Mouse (Mus musculus) hindbrain, embryonic 11.5 days (tissue): ENCODE data around the gene Serpina3i. TPM values are rescaled to one million over a fixed set of nuclear protein-coding genes. Genes with fewer than 3 reads are reported as not detected.
"Not testable (repeated sequence)": the region's sequence is repeated elsewhere in the genome, so short reads cannot be mapped to it uniquely, and the experiment has no call there.

Experiments
- ATAC-seq: fragments of 200-750 bp; cut with Nextera tagmentation; 2 replicates; pipeline ENCODE4 v1.8.0; 2017; ENCODE audit warnings: mild to moderate bottlenecking, moderate TSS enrichment, moderate library complexity; ENCODE audit not compliant: low FRiP score
- DNase-seq: peaks from one replicate; pipeline ENCODE4 v3.0.0-alpha.2; 2015; ENCODE audit warnings: low spot score
- H3K27ac ChIP-seq: fragments of 300-500 bp; sonication (generic); 2 replicates; pipeline ENCODE4 v1.5.1; 2014; ENCODE audit warnings: mild to moderate bottlenecking, low read depth, low read length
- H3K27me3 ChIP-seq: fragments of 300-500 bp; sonication (generic); 2 replicates; pipeline ENCODE4 v1.6.1; 2014; ENCODE audit warnings: mild to moderate bottlenecking, low read length, moderate library complexity, mixed read lengths; ENCODE audit not compliant: control insufficient read depth, insufficient read depth
- H3K36me3 ChIP-seq: fragments of 300-500 bp; sonication (generic); 2 replicates; pipeline ENCODE4 v1.6.1; 2014; ENCODE audit warnings: mild to moderate bottlenecking, low read length, moderate library complexity, mixed read lengths; ENCODE audit not compliant: control insufficient read depth, insufficient read depth
- H3K4me1 ChIP-seq: fragments of 300-500 bp; sonication (generic); replicated peaks from 2 replicates; pipeline ENCODE4 v1.6.1; 2014; ENCODE audit warnings: low read length, mixed read lengths; ENCODE audit not compliant: control insufficient read depth, insufficient read depth
- H3K4me2 ChIP-seq: fragments of 300-500 bp; sonication (generic); replicated peaks from 2 replicates; pipeline ENCODE4 v1.6.1; 2014; ENCODE audit warnings: mild to moderate bottlenecking, low read depth, low read length
- H3K4me3 ChIP-seq: fragments of 300-500 bp; sonication (generic); 2 replicates; pipeline ENCODE4 v1.5.1; 2014; ENCODE audit warnings: low read depth, low read length
- H3K9ac ChIP-seq: fragments of 300-500 bp; sonication (generic); 2 replicates; pipeline ENCODE4 v1.6.1; 2014; ENCODE audit warnings: low read depth, low read length
- H3K9me3 ChIP-seq: fragments of 300-500 bp; sonication (generic); 2 replicates; pipeline ENCODE4 v1.6.1; 2016; ENCODE audit warnings: low read length; ENCODE audit not compliant: control insufficient read depth
- WGBS: fragments of 180-500 bp; shearing (Covaris S2); extraction: QIAGEN DNeasy Blood & Tissue Kit; methylation state at CpG from one replicate; pipeline ENCODE4 v1.1.7; 2014; 5-methylcytosine and 5-hydroxymethylcytosine counted together
- polyA plus RNA-seq: library from polyadenylated mRNA; unstranded; fragments of >200 nt; fragmentation: Nextera tagmentation; extraction: Ambion mirVana; gene quantifications from 2 replicates; pipeline ENCODE4 v1.2.1, GENCODE M21; 2014

Gene Serpina3i
- polyA plus RNA-seq, 1 experiment from 2014 or later: not detected

- ATAC-seq, DNase-seq, H3K36me3 ChIP-seq, H3K4me1 ChIP-seq, H3K27ac ChIP-seq, H3K4me2 ChIP-seq, H3K27me3 ChIP-seq, H3K9me3 ChIP-seq, H3K4me3 ChIP-seq, H3K9ac ChIP-seq: not testable (repeated sequence)
- 79% methylated on average over 1 of the region's 1 CpGs for WGBS
These were observed 24.9 kb upstream of the Serpina3i start for GRCm38 (mm10) chr12:104238048-104238447.

GRCm38 (mm10) chr12:104243307-104243706 lies 19.6 kb upstream of the Serpina3i start:
- ATAC-seq (no peak), DNase-seq (no peak)
- Histone ChIP-seq H3K36me3 (no peaks in the 10 kb centered on the region), H3K9ac (no peak overlapping the region), H3K4me3 (no peak overlapping the region), H3K4me2 (no peak overlapping the region), H3K27ac (no peak overlapping the region), H3K27me3 (no peaks in the 10 kb centered on the region), H3K9me3 (no peaks in the 10 kb centered on the region), H3K4me1 (no peaks in the 10 kb centered on the region)

- Histone ChIP-seq H3K36me3 (no peaks in the 10 kb centered on the region), H3K4me1 (no peaks in the 10 kb centered on the region), H3K4me3 (no peak overlapping the region), H3K27me3 (no peaks in the 10 kb centered on the region), H3K9ac (no peak overlapping the region), H3K4me2 (no peak overlapping the region), H3K27ac (no peak overlapping the region), H3K9me3 (no peaks in the 10 kb centered on the region)
- no peak for ATAC-seq
- WGBS: 73% methylated on average over 1 of the region's 1 CpGs
- no peak for DNase-seq
These were observed 17.8 kb upstream of the Serpina3i start for GRCm38 (mm10) chr12:104245092-104245491.

GRCm38 (mm10) chr12:104245595-104245994 lies 17.3 kb upstream of the Serpina3i start:
- WGBS: 87% methylated on average over 3 of the region's 3 CpGs

GRCm38 (mm10) chr12:104247553-104248002 lies 15.3 kb upstream of the Serpina3i start:
- peak; percentile 13 for DNase-seq
- H3K9ac ChIP-seq: no peak overlapping the region
- H3K4me2 ChIP-seq: no peak overlapping the region
- no peaks in the 10 kb centered on the region for H3K9me3 ChIP-seq
- no peaks in the 10 kb centered on the region for H3K27me3 ChIP-seq
- H3K4me1 ChIP-seq: no peaks in the 10 kb centered on the region
- no peak overlapping the region for H3K4me3 ChIP-seq
- no peaks in the 10 kb centered on the region for H3K36me3 ChIP-seq
- peak; percentile 89 for ATAC-seq
- no peak overlapping the region for H3K27ac ChIP-seq

More at GRCm38 (mm10) chr12:104245595-104245994, 17.3 kb upstream of the Serpina3i start:
- DNase-seq (no peak), ATAC-seq (no peak)
- Histone ChIP-seq H3K36me3 (no peaks in the 10 kb centered on the region), H3K4me1 (no peaks in the 10 kb centered on the region), H3K4me2 (no peak overlapping the region), H3K27me3 (no peaks in the 10 kb centered on the region), H3K9me3 (no peaks in the 10 kb centered on the region), H3K4me3 (no peak overlapping the region), H3K27ac (no peak overlapping the region), H3K9ac (no peak overlapping the region)

- H3K4me3 ChIP-seq: no peak overlapping the region
- H3K27me3 ChIP-seq: no peaks in the 10 kb centered on the region
- no peaks in the 10 kb centered on the region for H3K36me3 ChIP-seq
- no peak overlapping the region for H3K27ac ChIP-seq
- ATAC-seq: no peak
- no peak for DNase-seq
- no peak overlapping the region for H3K4me2 ChIP-seq
- WGBS: 79% methylated on average over 3 of the region's 3 CpGs
- H3K9me3 ChIP-seq: no peaks in the 10 kb centered on the region
- H3K4me1 ChIP-seq: no peaks in the 10 kb centered on the region
- no peak overlapping the region for H3K9ac ChIP-seq
These were observed 14.7 kb upstream of the Serpina3i start for GRCm38 (mm10) chr12:104248231-104248630.

- Histone ChIP-seq H3K4me2 (no peak overlapping the region), H3K27ac (no peak overlapping the region), H3K27me3 (no peaks in the 10 kb centered on the region), H3K9ac (no peak overlapping the region), H3K36me3 (no peaks in the 10 kb centered on the region), H3K4me1 (no peaks in the 10 kb centered on the region), H3K4me3 (no peak overlapping the region), H3K9me3 (no peaks in the 10 kb centered on the region)
- ATAC-seq: no peak
- no peak for DNase-seq
- 68% methylated on average over 3 of the region's 3 CpGs for WGBS
These were observed 1.9 kb upstream of the Serpina3i start for GRCm38 (mm10) chr12:104261041-104261440.

GRCm38 (mm10) chr12:104266374-104266773 lies 3.5 kb downstream of the Serpina3i start:
- no peak for ATAC-seq

GRCm38 (mm10) chr12:104278216-104279055 lies 15.5 kb downstream of the Serpina3i start:
- Histone ChIP-seq H3K4me1 (no peaks in the 10 kb centered on the region), H3K27me3 (no peaks in the 10 kb centered on the region), H3K36me3 (no peaks in the 10 kb centered on the region), H3K9me3 (no peaks in the 10 kb centered on the region), H3K9ac (no peak overlapping the region), H3K4me2 (no peak overlapping the region), H3K27ac (no peak overlapping the region), H3K4me3 (no peak overlapping the region)
- no peak for DNase-seq
- 89% methylated on average over 18 of the region's 18 CpGs for WGBS
- no peak for ATAC-seq

More at GRCm38 (mm10) chr12:104266374-104266773, 3.5 kb downstream of the Serpina3i start:
- Histone ChIP-seq H3K27me3 (no peaks in the 10 kb centered on the region), H3K9me3 (no peaks in the 10 kb centered on the region), H3K27ac (no peak overlapping the region), H3K36me3 (no peaks in the 10 kb centered on the region), H3K4me1 (no peaks in the 10 kb centered on the region), H3K4me3 (no peak overlapping the region), H3K9ac (no peak overlapping the region), H3K4me2 (no peak overlapping the region)
- WGBS: 87% methylated on average over 3 of the region's 3 CpGs
- DNase-seq: no peak
